In genomic region chr1:131019492-131020098, GRCm38 (mm10) we compare ENCODE assay signal across 28 mouse cellular contexts. TPM values are rescaled to one million over a fixed set of nuclear protein-coding genes. Genes with fewer than 3 reads are reported as not detected.
DNase-seq lines count a peak whose midpoint lies in the region; ATAC-seq and TF ChIP-seq lines count a peak whose summit lies in the region.
"Had no signal": no experiment of that assay in that cellular context is flagged by ENCODE, and none has a peak within 500 bp of the region (broad histone marks: within the 10 kb centered on the region; RNA-seq: fewer than 3 reads in every experiment).

Il10 (plus strand) TSS chr1:131019845.

- no peak within 1 kb of the TSS for H3K4me2 ChIP-seq in kidney, postnatal 0 days (ENCODE audit: low read length)
- no peak within 1 kb of the TSS for H3K4me2 ChIP-seq in midbrain, embryonic 13.5 days (replicated peaks)
- H3K4me2 ChIP-seq: forebrain, embryonic 13.5 days; heart, embryonic 13.5 days; hindbrain, embryonic 13.5 days; intestine, embryonic 15.5 days had no signal

- no peak within 1 kb of the TSS for H3K9ac ChIP-seq in kidney, postnatal 0 days (ENCODE audit: low read depth, low read length)
- no peak within 1 kb of the TSS for H3K9ac ChIP-seq in midbrain, embryonic 13.5 days (replicated peaks)
- H3K9ac ChIP-seq: forebrain, embryonic 13.5 days; forebrain, postnatal 0 days; heart, embryonic 13.5 days; hindbrain, embryonic 13.5 days; intestine, embryonic 15.5 days had no signal

- no peak for TF ChIP-seq CTCF in kidney, postnatal 0 days (IDR thresholded peaks at IDR 0.05; ENCODE audit: low read depth)
- TF ChIP-seq CTCF in kidney, adult 2 months (conservative IDR thresholded peaks at IDR 0.05; ENCODE audit: insufficient read depth, insufficient read length, low read depth, low read length) = no peak

- no peaks in the 10 kb centered on the region for H3K4me1 ChIP-seq in kidney, postnatal 0 days (replicated peaks; ENCODE audit: insufficient read depth, low read length)
- H3K4me1 ChIP-seq in kidney, adult 2 months (ENCODE audit: control insufficient read depth, insufficient read depth, low read length) = no peaks in the 10 kb centered on the region
- H3K4me1 ChIP-seq in midbrain, embryonic 13.5 days (replicated peaks) = no peaks in the 10 kb centered on the region
- H3K4me1 ChIP-seq: forebrain, embryonic 13.5 days; hindbrain, embryonic 13.5 days; intestine, embryonic 15.5 days had no signal

- H3K27me3 ChIP-seq in kidney, postnatal 0 days (ENCODE audit: insufficient read depth, low read length) = no peaks in the 10 kb centered on the region
- no peaks in the 10 kb centered on the region for H3K27me3 ChIP-seq in kidney, adult 2 months (replicated peaks; ENCODE audit: control insufficient read depth, insufficient read depth, low read length)
- H3K27me3 ChIP-seq in midbrain, embryonic 13.5 days = no peaks in the 10 kb centered on the region
- H3K27me3 ChIP-seq: forebrain, embryonic 13.5 days; hindbrain, embryonic 13.5 days; intestine, embryonic 15.5 days had no signal

- 62% methylated on average over 8 of the region's 8 CpGs for WGBS in kidney, postnatal 0 days
- WGBS in kidney, adult 2 months = 64% methylated on average over 8 of the region's 8 CpGs
- 82% methylated on average over 8 of the region's 8 CpGs for WGBS in midbrain, embryonic 13.5 days

- DNase-seq in kidney, postnatal 0 days (ENCODE audit: low spot score) = peak; percentile 2
- DNase-seq in kidney, adult 2 months = no peak
- peak; percentile 66 for DNase-seq in A20 (ENCODE audit: low read depth, low spot score)
- DNase-seq in layer of hippocampus, adult 8-10 months (ENCODE audit: low spot score in 2 of 2) = no peak
- DNase-seq: adrenal gland, adult 2 months; adrenal gland, postnatal 25 days; cerebellum, adult 11-12 months; cerebellum, adult 9-10 months; cerebellum, postnatal 36 days; forebrain, postnatal 0 days; gastrocnemius, postnatal 14 days; heart, postnatal 4 days had no signal

- H3K27ac ChIP-seq in kidney, postnatal 0 days = no peak within 1 kb of the TSS
- H3K27ac ChIP-seq in kidney, adult 2 months (ENCODE audit: insufficient read depth, low read depth, low read length) = no peak within 1 kb of the TSS
- H3K27ac ChIP-seq in midbrain, embryonic 13.5 days = no peak within 1 kb of the TSS
- H3K27ac ChIP-seq: embryonic facial prominence, embryonic 10.5 days; forebrain, embryonic 13.5 days; heart, embryonic 13.5 days; hindbrain, embryonic 13.5 days; hindbrain, postnatal 0 days; intestine, embryonic 15.5 days had no signal

- H3K4me3 ChIP-seq in kidney, postnatal 0 days (replicated peaks; ENCODE audit: low read depth, low read length) = no peak within 1 kb of the TSS
- no peak within 1 kb of the TSS for H3K4me3 ChIP-seq in kidney, adult 2 months (ENCODE audit: insufficient read depth, low read depth, low read length)
- no peak within 1 kb of the TSS for H3K4me3 ChIP-seq in midbrain, embryonic 13.5 days (replicated peaks)
- H3K4me3 ChIP-seq: embryonic facial prominence, embryonic 10.5 days; forebrain, embryonic 13.5 days; heart, embryonic 13.5 days; hindbrain, embryonic 13.5 days; intestine, embryonic 15.5 days had no signal

- H3K36me3 ChIP-seq in kidney, postnatal 0 days (ENCODE audit: insufficient read depth, low read length) = no peaks in the 10 kb centered on the region
- H3K36me3 ChIP-seq in kidney, adult 2 months (ENCODE audit: control insufficient read depth, insufficient read depth, low read length) = no peaks in the 10 kb centered on the region
- H3K36me3 ChIP-seq in midbrain, embryonic 13.5 days = no peaks in the 10 kb centered on the region
- H3K36me3 ChIP-seq: embryonic facial prominence, embryonic 10.5 days; G1E; heart, embryonic 13.5 days; hindbrain, embryonic 13.5 days; intestine, embryonic 15.5 days had no signal

- TF ChIP-seq POLR2A in kidney, adult 2 months (IDR thresholded peaks at IDR 0.05; ENCODE audit: low read depth, low read length) = no peak

- ATAC-seq in kidney, postnatal 0 days (replicated peaks; ENCODE audit: low FRiP score, low read depth) = no peak
- ATAC-seq in activated CD4-positive, CD25-positive, alpha-beta regulatory T cell, adult 4 months = no peak
- peak in 1 of 2 experiments; percentile 22; a peak in 1 of 4 replicates for ATAC-seq in hematopoietic stem cell, adult 5-6 weeks (replicated peaks in 1 of 2; ENCODE audit: insufficient read depth in 1 of 2, low FRiP score in 2 of 2, low TSS enrichment in 1 of 2, low read depth in 1 of 2, poor library complexity in 2 of 2, severe bottlenecking in 2 of 2)
- ATAC-seq in midbrain, embryonic 13.5 days = no peak
- no peak for ATAC-seq in cerebellum, adult (ENCODE audit: insufficient number of reproducible peaks, low FRiP score, low TSS enrichment)
- ATAC-seq: forebrain, embryonic 13.5 days; forebrain, postnatal 0 days; hindbrain, postnatal 0 days; intestine, embryonic 15.5 days; Patski had no signal

- no peaks in the 10 kb centered on the region for H3K9me3 ChIP-seq in kidney, postnatal 0 days (replicated peaks; ENCODE audit: low read length)
- no peaks in the 10 kb centered on the region for H3K9me3 ChIP-seq in midbrain, embryonic 13.5 days
- H3K9me3 ChIP-seq: embryonic facial prominence, embryonic 10.5 days; forebrain, embryonic 13.5 days; G1E; heart, embryonic 13.5 days; hindbrain, embryonic 13.5 days; intestine, embryonic 15.5 days had no signal

RNA-seq across cellular contexts. Expression of gene Il10, which starts in this region (rescaled TPM):
- polyA plus RNA-seq in kidney, postnatal 0 days (2015; fragmentation: Nextera tagmentation; extraction: Ambion mirVana) = 0.14 TPM in 1 of 2 replicates, not detected in the other
- polyA plus RNA-seq in kidney, adult 2 months (2012; rRNA removed) = not detected in 2 replicates
- 10 to 100 TPM; 10.6 to 13.8 TPM for polyA plus RNA-seq in activated CD4-positive, CD25-positive, alpha-beta regulatory T cell, adult 4 months (2017; shearing (Covaris generic))
- total RNA-seq in hematopoietic stem cell, adult 5-6 weeks (2017) = 4.8 and 16.6 TPM in 2 replicates
- not detected for total RNA-seq in layer of hippocampus, adult 8-10 months (2022)
- not detected in 2 replicates for polyA plus RNA-seq in midbrain, embryonic 13.5 days (2015; fragmentation: Nextera tagmentation; extraction: Ambion mirVana)
- total RNA-seq: adrenal gland, adult 2 months; adrenal gland, postnatal 25 days; forebrain, postnatal 0 days; G1E; gastrocnemius, adult 18-20 months; gastrocnemius, postnatal 14 days; granulocyte monocyte progenitor cell, adult 5-6 weeks; heart, postnatal 4 days; hindbrain, postnatal 0 days had no signal
- polyA plus RNA-seq: adrenal gland, adult 2 months; embryonic facial prominence, embryonic 10.5 days; embryonic facial prominence, embryonic 14.5 days; forebrain, embryonic 13.5 days; forebrain, postnatal 0 days; G1E; heart, embryonic 13.5 days; heart, postnatal 0 days; hindbrain, embryonic 13.5 days; hindbrain, postnatal 0 days; intestine, embryonic 15.5 days had no signal

Comparison
In these comparisons a context has a peak if more than half of its experiments do, and no peak if none do; other contexts are left out.
1. RNA of gene Il10 (polyA plus RNA-seq): 10.6 to 13.8 TPM in activated CD4-positive, CD25-positive, alpha-beta regulatory T cell, adult 4 months; 0.14 TPM in kidney, postnatal 0 days, not detected in midbrain, embryonic 13.5 days and not detected in kidney, adult 2 months; every median in the first group is over 10 times any median in the second.
2. Peak in DNase-seq in kidney, postnatal 0 days; RNA of the gene not detected or under 1 TPM.